Mouse (Mus musculus) naive thymus-derived CD4-positive, alpha-beta T cell, adult 2 months (primary cell): ENCODE results near the gene Gm15517.
A peak's percentile ranks its signal among the peaks of the same experiment; 100 is the strongest.
"Not testable (repeated sequence)": the region's sequence is repeated elsewhere in the genome, so short reads cannot be mapped to it uniquely, and the experiment has no call there.

Experiments
- DNase-seq: peaks from one replicate; pipeline ENCODE4 v3.0.0-alpha.2; 2011; ENCODE audit warnings: low read depth

Gene Gm15517

GRCm38 (mm10) chr7:44269397-44269796, 8.2 kb downstream of the Gm15517 start:
- no peak for DNase-seq

- peak; percentile 31 for DNase-seq
Measured at GRCm38 (mm10) chr7:44271309-44271708, 10.1 kb downstream of the Gm15517 start.

- no peak for DNase-seq
Measured at GRCm38 (mm10) chr7:44272546-44272945, 11.3 kb downstream of the Gm15517 start.

- no peak for DNase-seq
Measured at GRCm38 (mm10) chr7:44273446-44273845, 12.2 kb downstream of the Gm15517 start.

- no peak for DNase-seq
Measured at GRCm38 (mm10) chr7:44274096-44274495, 12.8 kb downstream of the Gm15517 start.

- DNase-seq = no peak
Measured at GRCm38 (mm10) chr7:44275546-44275945, 14.3 kb downstream of the Gm15517 start.

GRCm38 (mm10) chr7:44276461-44277249, 15.4 kb downstream of the Gm15517 start:
- no peak for DNase-seq

GRCm38 (mm10) chr7:44277250-44277622, 16.0 kb downstream of the Gm15517 start:
- peak; percentile 49 for DNase-seq

- no peak for DNase-seq
Measured at GRCm38 (mm10) chr7:44280959-44281358, 19.7 kb downstream of the Gm15517 start.

GRCm38 (mm10) chr7:44281586-44281985, 20.3 kb downstream of the Gm15517 start:
- no peak for DNase-seq

- no peak for DNase-seq
Measured at GRCm38 (mm10) chr7:44287760-44288159, 26.5 kb downstream of the Gm15517 start.

GRCm38 (mm10) chr7:44290986-44291385, 29.7 kb downstream of the Gm15517 start:
- no peak for DNase-seq

GRCm38 (mm10) chr7:44291418-44291817, 30.2 kb downstream of the Gm15517 start:
- DNase-seq = no peak

GRCm38 (mm10) chr7:44297501-44297900, 36.3 kb downstream of the Gm15517 start:
- DNase-seq = not testable (repeated sequence)

GRCm38 (mm10) chr7:44303346-44304340, 42.4 kb downstream of the Gm15517 start:
- DNase-seq = peak; percentile 10

GRCm38 (mm10) chr7:44304463-44304774, 43.2 kb downstream of the Gm15517 start:
- DNase-seq = no peak

- DNase-seq = peak; percentile 98
Measured at GRCm38 (mm10) chr7:44304775-44305641, 43.8 kb downstream of the Gm15517 start.

GRCm38 (mm10) chr7:44305686-44306085, 44.4 kb downstream of the Gm15517 start:
- DNase-seq = no peak

- no peak for DNase-seq
Measured at GRCm38 (mm10) chr7:44306516-44307240, 45.4 kb downstream of the Gm15517 start, which contains the start of gene Clec11a. Clec11a (minus strand) TSS chr7:44306902.

- DNase-seq = peak; percentile 10
Measured at GRCm38 (mm10) chr7:44307261-44308020, 46.2 kb downstream of the Gm15517 start.
